Mouse (Mus musculus) yolk sac, embryonic 10.5 days (tissue): Measurements from ENCODE around the gene Gm21425.
"Not testable (repeated sequence)": the region's sequence is repeated elsewhere in the genome, so short reads cannot be mapped to it uniquely, and the experiment has no call there.

Source experiments
- DNase-seq: peaks from one replicate; pipeline ENCODE4 v3.0.0-alpha.2; 2017; ENCODE audit warnings: low spot score

Gm21425 gene

DNA sequence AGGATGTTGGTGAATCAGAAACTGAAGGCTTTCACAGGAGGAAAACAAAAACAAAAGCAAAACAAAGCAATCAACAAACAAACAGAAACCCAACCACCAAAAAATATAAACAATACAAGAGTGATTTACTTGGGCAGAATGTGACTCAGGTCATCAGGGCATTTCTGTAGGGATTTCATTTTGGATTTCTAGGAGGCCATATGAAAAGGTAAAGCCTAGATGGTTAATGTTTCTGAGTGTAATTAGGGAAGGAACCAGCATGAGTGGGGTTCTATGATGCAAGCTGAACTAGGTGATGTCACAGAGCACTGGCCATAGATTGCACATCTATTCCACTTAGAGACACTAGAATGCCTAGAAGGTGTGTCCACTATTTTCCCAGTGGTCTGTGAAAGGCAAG lies at the start of gene Gm21425:
TSS of gene Gm21425 (plus strand) at position 301 of the 400 bp plus-strand sequence.
- DNase-seq = not testable (repeated sequence)

DNA sequence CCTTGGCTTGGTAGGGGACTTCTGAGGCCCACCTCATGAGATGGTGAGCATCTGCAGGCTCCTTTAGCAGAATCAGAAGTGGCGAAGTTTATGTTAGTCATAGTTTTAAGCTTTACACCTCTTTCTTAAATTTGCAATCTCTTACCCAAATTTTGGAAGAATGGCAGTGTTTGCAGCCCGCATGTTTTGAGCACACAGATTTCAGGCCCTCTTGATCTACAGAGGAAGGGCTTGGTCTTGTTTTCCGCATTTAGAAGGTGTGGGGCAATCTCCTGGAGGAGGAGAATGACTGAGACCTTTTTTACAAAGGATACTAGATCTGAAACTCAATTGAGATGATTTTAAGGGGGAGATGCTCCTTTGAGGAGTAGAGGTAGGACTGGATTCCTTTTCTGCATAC lies 28.4 kb upstream of the Gm21425 start, which contains the start of gene Gm21891:
TSS of gene Gm21891 (minus strand) at position 101 of the 400 bp plus-strand sequence.
- not testable (repeated sequence) for DNase-seq
